Mouse (Mus musculus) liver, embryonic 11.5 days (tissue): Measurements from ENCODE around the gene Dhh. TPM values are rescaled to one million over a fixed set of nuclear protein-coding genes. Genes with fewer than 3 reads are reported as not detected.
A peak's percentile ranks its signal among the peaks of the same experiment; 100 is the strongest.

ENCODE experiments used
- ATAC-seq: fragments of 200-750 bp; cut with Nextera tagmentation; replicated peaks from 2 replicates; pipeline ENCODE4 v1.8.0; 2017; ENCODE audit warnings: moderate number of reproducible peaks, mild to moderate bottlenecking, moderate TSS enrichment, moderate library complexity; ENCODE audit not compliant: low FRiP score
- DNase-seq: peaks from one replicate; pipeline ENCODE4 v3.0.0-alpha.2; 2017; ENCODE audit warnings: low spot score
- H3K27ac ChIP-seq: fragments of 300-500 bp; sonication (generic); 2 replicates; pipeline ENCODE4 v1.5.1; 2014; ENCODE audit warnings: mild to moderate bottlenecking, low read depth, low read length, control low read depth
- H3K27me3 ChIP-seq: fragments of 300-500 bp; sonication (generic); replicated peaks from 2 replicates; pipeline ENCODE4 v1.6.1; 2014; ENCODE audit warnings: low read length, mixed read lengths; ENCODE audit not compliant: control insufficient read depth, insufficient read depth
- H3K36me3 ChIP-seq: fragments of 300-500 bp; sonication (generic); 2 replicates; pipeline ENCODE4 v1.6.1; 2014; ENCODE audit warnings: mild to moderate bottlenecking, low read length, moderate library complexity, mixed read lengths; ENCODE audit not compliant: control insufficient read depth, insufficient read depth
- H3K4me1 ChIP-seq: fragments of 300-500 bp; sonication (generic); replicated peaks from 2 replicates; pipeline ENCODE4 v1.6.1; 2014; ENCODE audit warnings: low read length, mixed read lengths; ENCODE audit not compliant: control insufficient read depth, insufficient read depth
- H3K4me2 ChIP-seq: fragments of 300-500 bp; sonication (generic); 2 replicates; pipeline ENCODE4 v1.6.1; 2014; ENCODE audit warnings: mild to moderate bottlenecking, control low read depth, moderate library complexity
- H3K4me3 ChIP-seq: fragments of 300-500 bp; sonication (generic); 2 replicates; pipeline ENCODE4 v1.5.1; 2014; ENCODE audit warnings: low read depth, low read length, control low read depth
- H3K9ac ChIP-seq: fragments of 300-500 bp; sonication (generic); 2 replicates; pipeline ENCODE4 v1.6.1; 2014; ENCODE audit warnings: low read depth, low read length, control low read depth
- H3K9me3 ChIP-seq: fragments of 300-500 bp; sonication (generic); 2 replicates; pipeline ENCODE4 v1.6.1; 2016; ENCODE audit warnings: low read length, inconsistent platforms, mixed read lengths; ENCODE audit not compliant: control insufficient read depth
- WGBS: fragments of 180-500 bp; shearing (Covaris S2); extraction: QIAGEN DNeasy Blood & Tissue Kit; methylation state at CpG from one replicate; pipeline ENCODE4 v1.1.7; 2014; 5-methylcytosine and 5-hydroxymethylcytosine counted together
- polyA plus RNA-seq: library from polyadenylated mRNA; unstranded; fragments of >200 nt; fragmentation: Nextera tagmentation; extraction: Ambion mirVana; gene quantifications from 2 replicates; pipeline ENCODE4 v1.2.1, GENCODE M21; 2014

The Dhh gene
- polyA plus RNA-seq, 1 experiment from 2014 or later: 0.37 TPM

- H3K36me3 ChIP-seq: no peaks in the 10 kb centered on the region
- H3K4me1 ChIP-seq: peaks cover 25% of the 10 kb centered on the region
- H3K9me3 ChIP-seq: no peaks in the 10 kb centered on the region
- 1% methylated on average over 51 of the region's 51 CpGs for WGBS
- peak overlapping the region; percentile 100 for H3K9ac ChIP-seq
- ATAC-seq (peak; percentile 76), DNase-seq (peak; percentile 96)
- H3K27ac ChIP-seq: peak overlapping the region; percentile 98
- H3K4me2 ChIP-seq: peak overlapping the region; percentile 98
- H3K4me3 ChIP-seq: peak overlapping the region; percentile 100
- H3K27me3 ChIP-seq: no peaks in the 10 kb centered on the region
These were observed 26.1 kb downstream of the Dhh start for GRCm38 (mm10) chr15:98871916-98872888.

- peak within 1 kb of the TSS; percentile 98 for H3K4me2 ChIP-seq
- ATAC-seq: peak; percentile 40
- no peak for DNase-seq
- no peaks in the 10 kb centered on the region for H3K9me3 ChIP-seq
- peaks cover 28% of the 10 kb centered on the region for H3K4me1 ChIP-seq
- H3K9ac ChIP-seq: peak within 1 kb of the TSS; percentile 100
- peaks cover 4% of the 10 kb centered on the region; the same call in 1 of the 2 replicates for H3K36me3 ChIP-seq
- no peaks in the 10 kb centered on the region for H3K27me3 ChIP-seq
- H3K4me3 ChIP-seq: peak within 1 kb of the TSS; percentile 100
- peak within 1 kb of the TSS; percentile 98 for H3K27ac ChIP-seq
- WGBS: under 1% methylated on average over 83 of the region's 94 CpGs
These were observed 27.0 kb downstream of the Dhh start, which contains the start of gene Kmt2d for GRCm38 (mm10) chr15:98871070-98871915. Gene Kmt2d, minus strand, starts transcription at chr15:98871204.

- DNase-seq: no peak
- H3K4me1 ChIP-seq: peaks cover 28% of the 10 kb centered on the region
These were observed 27.9 kb downstream of the Dhh start for GRCm38 (mm10) chr15:98870179-98871069.

GRCm38 (mm10) chr15:98869342-98870178 is 28.8 kb downstream of the Dhh start:
- ATAC-seq (no peak; the same call in 1 of the 2 replicates), DNase-seq (no peak)
- H3K4me3 ChIP-seq: peak overlapping the region; percentile 100
- 14% methylated on average over 8 of the region's 8 CpGs for WGBS
- no peaks in the 10 kb centered on the region for H3K9me3 ChIP-seq
- peak overlapping the region; percentile 100 for H3K9ac ChIP-seq
- H3K27me3 ChIP-seq: no peaks in the 10 kb centered on the region
- H3K36me3 ChIP-seq: peaks cover 21% of the 10 kb centered on the region
- peak overlapping the region; percentile 98; the same call in 1 of the 2 replicates for H3K27ac ChIP-seq
- peak overlapping the region; percentile 98 for H3K4me2 ChIP-seq
- peaks cover 28% of the 10 kb centered on the region for H3K4me1 ChIP-seq

More at GRCm38 (mm10) chr15:98870179-98871069, 27.9 kb downstream of the Dhh start:
- 0% methylated on average over 15 of the region's 16 CpGs for WGBS
- no peaks in the 10 kb centered on the region for H3K27me3 ChIP-seq
- no peak for ATAC-seq
- peaks cover 12% of the 10 kb centered on the region for H3K36me3 ChIP-seq
- peak overlapping the region; percentile 100 for H3K9ac ChIP-seq
- peak overlapping the region; percentile 98 for H3K4me2 ChIP-seq
- no peaks in the 10 kb centered on the region for H3K9me3 ChIP-seq
- peak overlapping the region; percentile 98 for H3K27ac ChIP-seq
- H3K4me3 ChIP-seq: peak overlapping the region; percentile 100

- 31% methylated on average over 11 of the region's 11 CpGs for WGBS
- Histone ChIP-seq H3K4me2 (peak overlapping the region; percentile 98), H3K36me3 (peaks cover 31% of the 10 kb centered on the region), H3K9me3 (no peaks in the 10 kb centered on the region), H3K4me1 (peaks cover 28% of the 10 kb centered on the region), H3K27me3 (no peaks in the 10 kb centered on the region), H3K27ac (peak overlapping the region; percentile 68), H3K9ac (peak overlapping the region; percentile 100), H3K4me3 (peak overlapping the region; percentile 100)
- DNase-seq (no peak), ATAC-seq (no peak)
These were observed 29.8 kb downstream of the Dhh start for GRCm38 (mm10) chr15:98868346-98869063.

GRCm38 (mm10) chr15:98867321-98867720 is 31.0 kb downstream of the Dhh start:
- Histone ChIP-seq H3K27ac (peak overlapping the region; percentile 68; the same call in 1 of the 2 replicates), H3K36me3 (peaks cover 43% of the 10 kb centered on the region), H3K9ac (peak overlapping the region; percentile 100), H3K4me1 (peaks cover 28% of the 10 kb centered on the region), H3K27me3 (no peaks in the 10 kb centered on the region), H3K9me3 (no peaks in the 10 kb centered on the region), H3K4me3 (peak overlapping the region; percentile 100), H3K4me2 (peak overlapping the region; percentile 98)
- no peak for DNase-seq
- ATAC-seq: no peak
- 44% methylated on average over 6 of the region's 6 CpGs for WGBS

- Histone ChIP-seq H3K4me2 (no peak overlapping the region), H3K9ac (no peak overlapping the region), H3K27me3 (no peaks in the 10 kb centered on the region), H3K36me3 (peaks cover 51% of the 10 kb centered on the region), H3K4me1 (peaks cover 28% of the 10 kb centered on the region), H3K9me3 (no peaks in the 10 kb centered on the region), H3K27ac (no peak overlapping the region), H3K4me3 (no peak overlapping the region)
- 87% methylated on average over 5 of the region's 5 CpGs for WGBS
- no peak for ATAC-seq
- DNase-seq: no peak
These were observed 31.8 kb downstream of the Dhh start for GRCm38 (mm10) chr15:98866501-98866900.
